Mouse (Mus musculus) bone marrow macrophage, adult 2 months (primary cell): ENCODE results near the gene Slc25a33.

Experiments
- CTCF ChIP-seq: IDR thresholded peaks from 2 replicates; pipeline ENCODE4 v1.5.1; 2012; ENCODE audit warnings: low read depth, mild to moderate bottlenecking, low read length, moderate library complexity
- POLR2A ChIP-seq: IDR thresholded peaks from 2 replicates; pipeline ENCODE4 v1.6.1; 2012; ENCODE audit warnings: mild to moderate bottlenecking, low read depth, low read length, borderline replicate concordance

- no peak for TF ChIP-seq CTCF
- no peak for TF ChIP-seq POLR2A
Measured at GRCm38 (mm10) chr4:149739478-149739877, 34.6 kb downstream of the Slc25a33 start.
